Mouse (Mus musculus) liver, embryonic 13.5 days (tissue): ENCODE measurements around the gene Gm3336. TPM values are rescaled to one million over a fixed set of nuclear protein-coding genes. Genes with fewer than 3 reads are reported as not detected.

Source experiments
- ATAC-seq: fragments of 200-750 bp; cut with Nextera tagmentation; 2 replicates; pipeline ENCODE4 v1.8.0; 2017; ENCODE audit warnings: low read depth, mild to moderate bottlenecking, moderate number of reproducible peaks, moderate library complexity
- DNase-seq: peaks from one replicate; pipeline ENCODE4 v3.0.0; 2022
- H3K27ac ChIP-seq: fragments of 300-500 bp; sonication (generic); 2 replicates; pipeline ENCODE4 v1.5.1; 2015; ENCODE audit warnings: moderate library complexity, mild to moderate bottlenecking, inconsistent platforms
- H3K27me3 ChIP-seq: fragments of 300-500 bp; sonication (generic); 2 replicates; pipeline ENCODE4 v1.6.1; 2015; ENCODE audit warnings: mild to moderate bottlenecking, inconsistent platforms
- H3K36me3 ChIP-seq: fragments of 300-500 bp; sonication (generic); 2 replicates; pipeline ENCODE4 v1.6.1; 2015; ENCODE audit warnings: mild to moderate bottlenecking, inconsistent platforms
- H3K4me1 ChIP-seq: fragments of 300-500 bp; sonication (generic); replicated peaks from 2 replicates; pipeline ENCODE4 v1.6.1; 2015; ENCODE audit warnings: inconsistent platforms
- H3K4me2 ChIP-seq: fragments of 300-500 bp; sonication (generic); 2 replicates; pipeline ENCODE4 v1.6.1; 2015; ENCODE audit warnings: inconsistent platforms, mild to moderate bottlenecking, moderate library complexity
- H3K4me3 ChIP-seq: fragments of 300-500 bp; sonication (generic); replicated peaks from 2 replicates; pipeline ENCODE4 v1.5.1; 2015; ENCODE audit warnings: mild to moderate bottlenecking, inconsistent platforms
- H3K9ac ChIP-seq: fragments of 300-500 bp; sonication (generic); 2 replicates; pipeline ENCODE4 v1.6.1; 2015; ENCODE audit warnings: mild to moderate bottlenecking, inconsistent platforms
- H3K9me3 ChIP-seq: fragments of 300-500 bp; sonication (generic); replicated peaks from 2 replicates; pipeline ENCODE4 v1.6.1; 2016; ENCODE audit warnings: inconsistent platforms
- WGBS: fragments of 180-500 bp; shearing (Covaris S2); methylation state at CpG from one replicate; pipeline ENCODE4 v1.1.7; 2015; ENCODE audit not compliant: insufficient replicate concordance; 5-methylcytosine and 5-hydroxymethylcytosine counted together
- polyA plus RNA-seq: library from polyadenylated mRNA; unstranded; fragments of >200 nt; fragmentation: Nextera tagmentation; extraction: Ambion mirVana; gene quantifications from 2 replicates; pipeline ENCODE4 v1.2.1, GENCODE M21; 2015

The Gm3336 gene
- polyA plus RNA-seq, 1 experiment from 2014 or later: not detected

DNA sequence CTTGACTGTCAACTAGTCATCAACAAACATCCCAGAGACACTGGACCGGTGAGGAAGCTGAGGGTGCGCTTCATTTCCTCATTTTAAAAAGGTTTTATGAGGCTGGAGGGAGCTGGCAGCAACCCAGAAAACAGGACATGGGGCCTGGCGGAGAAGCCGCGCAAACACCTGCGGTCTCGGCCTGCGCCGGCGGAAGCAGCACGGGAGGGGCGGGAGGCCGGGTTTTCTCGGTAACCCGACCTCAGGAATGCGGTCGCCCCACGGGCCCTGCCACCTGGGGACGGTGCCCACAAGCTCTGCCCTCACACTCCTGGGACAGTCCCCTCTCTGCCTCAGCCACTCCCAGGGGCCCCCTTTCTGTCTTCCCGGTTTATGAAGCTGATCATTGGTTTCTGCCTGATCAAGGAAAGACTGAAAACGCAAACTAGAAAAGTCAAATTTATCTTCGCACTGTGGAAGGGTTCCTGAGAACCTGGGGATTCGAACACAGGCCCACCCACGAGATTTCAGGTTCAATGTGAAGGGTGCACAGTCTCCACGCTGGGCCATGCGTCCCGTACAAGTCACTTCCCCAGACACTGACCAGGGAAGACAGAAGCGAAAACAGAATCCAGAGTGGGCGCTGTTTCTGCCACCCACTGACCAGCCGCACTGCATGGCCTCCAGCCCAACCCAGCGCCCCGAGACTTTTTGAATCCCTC, 22.9 kb upstream of the Gm3336 start:
- Histone ChIP-seq H3K4me1 (peaks cover 66% of the 10 kb centered on the region), H3K9me3 (no peaks in the 10 kb centered on the region), H3K4me3 (peak overlapping the region; percentile 26), H3K9ac (peak overlapping the region; percentile 79), H3K27me3 (peaks cover 5% of the 10 kb centered on the region), H3K36me3 (no peaks in the 10 kb centered on the region), H3K27ac (peak overlapping the region; percentile 91), H3K4me2 (peak overlapping the region; percentile 72)
- 20% methylated on average over 32 of the region's 32 CpGs for WGBS
- DNase-seq (no peak), ATAC-seq (no peak)

GRCm38 (mm10) chr8:70696019-70696885, 22.1 kb upstream of the Gm3336 start:
- DNase-seq (peak; percentile 66), ATAC-seq (peak; percentile 54)
- Histone ChIP-seq H3K4me2 (peak overlapping the region; percentile 72), H3K27me3 (peaks cover 5% of the 10 kb centered on the region), H3K36me3 (no peaks in the 10 kb centered on the region), H3K9me3 (no peaks in the 10 kb centered on the region), H3K9ac (peak overlapping the region; percentile 79), H3K4me3 (peak overlapping the region; percentile 46), H3K4me1 (peaks cover 72% of the 10 kb centered on the region), H3K27ac (peak overlapping the region; percentile 91)
- WGBS: 3% methylated on average over 31 of the region's 31 CpGs

DNA sequence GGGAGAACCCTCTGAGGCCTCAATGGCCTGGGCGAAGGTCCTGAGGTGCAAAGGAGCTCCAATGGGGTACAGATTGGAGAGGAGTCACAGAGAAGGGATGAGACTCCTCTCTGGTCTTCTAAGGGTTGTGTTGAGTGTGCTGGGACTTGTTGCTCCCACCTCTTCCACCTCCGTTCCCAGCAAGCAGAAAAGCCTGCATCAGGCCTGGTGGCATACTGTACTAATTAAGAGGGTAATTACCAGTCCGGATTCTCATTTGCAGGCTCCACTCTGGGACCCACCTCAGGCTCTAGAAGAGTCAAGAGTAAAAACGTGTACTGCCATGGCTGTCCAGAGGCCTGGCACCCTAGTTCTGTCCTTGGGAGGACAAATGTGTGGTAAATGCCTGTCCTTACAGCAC, 21.4 kb upstream of the Gm3336 start:
- Histone ChIP-seq H3K4me3 (peak overlapping the region; percentile 46), H3K36me3 (no peaks in the 10 kb centered on the region), H3K27ac (peak overlapping the region; percentile 91), H3K4me2 (peak overlapping the region; percentile 72), H3K9me3 (no peaks in the 10 kb centered on the region), H3K4me1 (peaks cover 72% of the 10 kb centered on the region), H3K27me3 (peaks cover 4% of the 10 kb centered on the region), H3K9ac (peak overlapping the region; percentile 79)
- ATAC-seq (no peak), DNase-seq (no peak)
- WGBS: 50% methylated on average over 4 of the region's 4 CpGs

GRCm38 (mm10) chr8:70697366-70698250, 20.7 kb upstream of the Gm3336 start:
- Histone ChIP-seq H3K4me3 (peak overlapping the region; percentile 61), H3K27me3 (no peaks in the 10 kb centered on the region), H3K27ac (peak overlapping the region; percentile 91), H3K4me2 (peak overlapping the region; percentile 72), H3K9me3 (no peaks in the 10 kb centered on the region), H3K36me3 (no peaks in the 10 kb centered on the region), H3K9ac (peak overlapping the region; percentile 79), H3K4me1 (peaks cover 72% of the 10 kb centered on the region)
- 62% methylated on average over 12 of the region's 12 CpGs for WGBS
- ATAC-seq: no peak
- no peak for DNase-seq

- ATAC-seq (peak; percentile 83), DNase-seq (peak; percentile 98)
- Histone ChIP-seq H3K9ac (peak within 1 kb of the TSS; percentile 99), H3K9me3 (no peaks in the 10 kb centered on the region), H3K4me1 (peaks cover 68% of the 10 kb centered on the region), H3K27ac (peak within 1 kb of the TSS; percentile 97), H3K4me3 (peak within 1 kb of the TSS; percentile 93), H3K36me3 (no peaks in the 10 kb centered on the region), H3K4me2 (peak within 1 kb of the TSS; percentile 98), H3K27me3 (no peaks in the 10 kb centered on the region)
- WGBS: 1% methylated on average over 58 of the region's 69 CpGs
Measured at GRCm38 (mm10) chr8:70698310-70699109, 19.8 kb upstream of the Gm3336 start, which contains the start of gene Jund. Gene Jund, plus strand, starts transcription at chr8:70698949.

- H3K9ac ChIP-seq: peak overlapping the region; percentile 99
- no peaks in the 10 kb centered on the region for H3K36me3 ChIP-seq
- no peaks in the 10 kb centered on the region for H3K27me3 ChIP-seq
- WGBS: under 1% methylated on average over 89 of the region's 89 CpGs
- H3K4me2 ChIP-seq: peak overlapping the region; percentile 98
- peak overlapping the region; percentile 97 for H3K27ac ChIP-seq
- peaks cover 61% of the 10 kb centered on the region for H3K4me1 ChIP-seq
- ATAC-seq: peak; percentile 13
- peak overlapping the region; percentile 93 for H3K4me3 ChIP-seq
- H3K9me3 ChIP-seq: no peaks in the 10 kb centered on the region
- peak; percentile 63 for DNase-seq
Measured at GRCm38 (mm10) chr8:70699116-70699833, 19.1 kb upstream of the Gm3336 start.

DNA sequence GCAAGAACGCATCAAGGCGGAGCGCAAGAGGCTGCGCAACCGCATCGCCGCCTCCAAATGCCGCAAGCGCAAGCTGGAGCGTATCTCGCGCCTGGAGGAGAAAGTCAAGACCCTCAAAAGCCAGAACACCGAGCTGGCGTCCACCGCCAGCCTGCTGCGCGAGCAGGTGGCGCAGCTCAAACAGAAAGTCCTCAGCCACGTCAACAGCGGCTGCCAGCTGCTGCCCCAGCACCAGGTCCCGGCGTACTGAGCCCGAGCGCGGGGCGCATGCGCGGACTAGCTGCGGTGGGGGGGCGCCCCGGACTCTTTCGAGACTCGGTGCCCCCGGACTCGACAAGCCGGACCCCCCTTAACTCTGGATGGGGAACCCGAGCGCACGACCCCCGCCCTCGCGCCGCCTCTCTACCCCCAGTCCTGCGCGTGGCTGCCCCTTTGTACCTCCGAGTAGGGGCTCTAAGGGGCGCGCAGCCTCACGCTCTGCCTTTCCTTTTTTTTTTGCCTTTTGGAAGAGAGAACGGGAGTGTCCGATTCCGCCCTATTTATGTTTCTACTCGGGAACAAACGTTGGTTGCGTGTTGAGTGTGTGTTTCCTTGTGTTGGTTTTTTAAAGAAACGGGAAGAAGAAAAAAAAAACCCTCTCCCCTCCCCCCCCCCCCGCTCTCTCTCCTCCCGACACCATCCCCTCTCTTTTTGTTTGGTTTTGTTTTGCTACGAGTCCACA, 18.3 kb upstream of the Gm3336 start:
- no peaks in the 10 kb centered on the region for H3K9me3 ChIP-seq
- H3K9ac ChIP-seq: peak overlapping the region; percentile 99
- peaks cover 56% of the 10 kb centered on the region for H3K4me1 ChIP-seq
- no peaks in the 10 kb centered on the region for H3K36me3 ChIP-seq
- DNase-seq (peak; percentile 70), ATAC-seq (no peak)
- peak overlapping the region; percentile 98 for H3K4me2 ChIP-seq
- peak overlapping the region; percentile 93 for H3K4me3 ChIP-seq
- H3K27ac ChIP-seq: peak overlapping the region; percentile 97
- no peaks in the 10 kb centered on the region for H3K27me3 ChIP-seq
- WGBS: 2% methylated on average over 59 of the region's 59 CpGs

GRCm38 (mm10) chr8:70700555-70700922, 17.8 kb upstream of the Gm3336 start:
- Histone ChIP-seq H3K27me3 (no peaks in the 10 kb centered on the region), H3K36me3 (no peaks in the 10 kb centered on the region), H3K4me2 (peak overlapping the region; percentile 98), H3K4me3 (peak overlapping the region; percentile 93), H3K27ac (peak overlapping the region; percentile 97), H3K9ac (peak overlapping the region; percentile 99), H3K4me1 (peaks cover 50% of the 10 kb centered on the region), H3K9me3 (no peaks in the 10 kb centered on the region)
- ATAC-seq: peak; percentile 7; the same call in 1 of the 2 replicates
- DNase-seq: peak; percentile 80
- under 1% methylated on average over 20 of the region's 20 CpGs for whole genome bisulfite sequencing

GRCm38 (mm10) chr8:70701048-70701981, 17.0 kb upstream of the Gm3336 start:
- WGBS: 55% methylated on average over 10 of the region's 10 CpGs
- Histone ChIP-seq H3K4me1 (peaks cover 42% of the 10 kb centered on the region), H3K36me3 (no peaks in the 10 kb centered on the region), H3K4me2 (peak overlapping the region; percentile 98), H3K27me3 (no peaks in the 10 kb centered on the region), H3K9me3 (no peaks in the 10 kb centered on the region), H3K27ac (peak overlapping the region; percentile 97; the same call in 1 of the 2 replicates), H3K4me3 (peak overlapping the region; percentile 93), H3K9ac (peak overlapping the region; percentile 99)
- DNase-seq (no peak), ATAC-seq (no peak)
